Mouse (Mus musculus): ENCODE data around the gene Enpp7. TPM values are rescaled to one million over a fixed set of nuclear protein-coding genes. Genes with fewer than 3 reads are reported as not detected.

Enpp7 gene
- not detected in 2 replicates for polyA plus RNA-seq (2014; fragmentation: Nextera tagmentation; extraction: Ambion mirVana)

GRCm38 (mm10) chr11:118987999-118988398, at the start of gene Enpp7:
TSS of gene Enpp7 (plus strand) at chr11:118988188.
- WGBS, result 90% methylated on average over 10 of the region's 10 CpGs
- no peak within 1 kb of the TSS for H3K4me3 ChIP-seq (ENCODE audit: low read depth, low read length)

GRCm38 (mm10) chr11:118939731-118940130, 48.3 kb upstream of the Enpp7 start:
- WGBS, result 91% methylated on average over 4 of the region's 4 CpGs
- H3K36me3 ChIP-seq (ENCODE audit: control insufficient read depth, insufficient read depth, low read length), result no peaks in the 10 kb centered on the region
- H3K4me1 ChIP-seq (ENCODE audit: control insufficient read depth, insufficient read depth, low read length), result no peaks in the 10 kb centered on the region
- H3K27me3 ChIP-seq (ENCODE audit: control insufficient read depth, insufficient read depth, low read length), result no peaks in the 10 kb centered on the region
- no peak overlapping the region for H3K4me3 ChIP-seq (ENCODE audit: low read depth, low read length)
- no peak for DNase-seq (ENCODE audit: low spot score)
- H3K27ac ChIP-seq (ENCODE audit: low read depth, low read length), result no peak overlapping the region
- H3K4me2 ChIP-seq (ENCODE audit: low read depth), result no peak overlapping the region
- ATAC-seq (ENCODE audit: insufficient read depth, low FRiP score, low TSS enrichment), result no peak
- no peak overlapping the region for H3K9ac ChIP-seq (ENCODE audit: low read length)
- no peaks in the 10 kb centered on the region for H3K9me3 ChIP-seq (ENCODE audit: control insufficient read depth, low read length)

More at GRCm38 (mm10) chr11:118987999-118988398, at the start of gene Enpp7:
- Histone ChIP-seq H3K4me1 (ENCODE audit: control insufficient read depth, insufficient read depth, low read length) (0 out of 2 replicates have a peak, but pooled peaks cover 4% of the 10 kb centered on the region), H3K27ac (ENCODE audit: low read depth, low read length) (no peak within 1 kb of the TSS), H3K36me3 (ENCODE audit: control insufficient read depth, insufficient read depth, low read length) (no peaks in the 10 kb centered on the region), H3K9ac (ENCODE audit: low read length) (no peak within 1 kb of the TSS), H3K4me2 (ENCODE audit: low read depth) (no peak within 1 kb of the TSS), H3K27me3 (ENCODE audit: control insufficient read depth, insufficient read depth, low read length) (no peaks in the 10 kb centered on the region), H3K9me3 (ENCODE audit: control insufficient read depth, low read length) (no peaks in the 10 kb centered on the region)
- ATAC-seq (ENCODE audit: insufficient read depth, low FRiP score, low TSS enrichment) (no peak), DNase-seq (ENCODE audit: low spot score) (no peak)

- Histone ChIP-seq H3K4me2 (ENCODE audit: low read depth) (no peak overlapping the region), H3K4me3 (ENCODE audit: low read depth, low read length) (no peak overlapping the region), H3K27ac (ENCODE audit: low read depth, low read length) (no peak overlapping the region), H3K9ac (ENCODE audit: low read length) (no peak overlapping the region), H3K9me3 (ENCODE audit: control insufficient read depth, low read length) (no peaks in the 10 kb centered on the region), H3K4me1 (ENCODE audit: control insufficient read depth, insufficient read depth, low read length) (no peaks in the 10 kb centered on the region), H3K27me3 (ENCODE audit: control insufficient read depth, insufficient read depth, low read length) (no peaks in the 10 kb centered on the region), H3K36me3 (ENCODE audit: control insufficient read depth, insufficient read depth, low read length) (no peaks in the 10 kb centered on the region)
- WGBS, result 72% methylated on average over 11 of the region's 11 CpGs
- ATAC-seq (ENCODE audit: insufficient read depth, low FRiP score, low TSS enrichment) (no peak), DNase-seq (ENCODE audit: low spot score) (no peak)
These were observed 47.4 kb upstream of the Enpp7 start for GRCm38 (mm10) chr11:118940539-118940938.

- no peak overlapping the region for H3K9ac ChIP-seq (ENCODE audit: low read length)
- no peak overlapping the region for H3K27ac ChIP-seq (ENCODE audit: low read depth, low read length)
- no peaks in the 10 kb centered on the region for H3K9me3 ChIP-seq (ENCODE audit: control insufficient read depth, low read length)
- H3K4me3 ChIP-seq (ENCODE audit: low read depth, low read length), result no peak overlapping the region
- H3K36me3 ChIP-seq (ENCODE audit: control insufficient read depth, insufficient read depth, low read length), result no peaks in the 10 kb centered on the region
- no peaks in the 10 kb centered on the region for H3K4me1 ChIP-seq (ENCODE audit: control insufficient read depth, insufficient read depth, low read length)
- WGBS, result 57% methylated on average over 5 of the region's 5 CpGs
- H3K27me3 ChIP-seq (ENCODE audit: control insufficient read depth, insufficient read depth, low read length), result no peaks in the 10 kb centered on the region
- H3K4me2 ChIP-seq (ENCODE audit: low read depth), result no peak overlapping the region
- ATAC-seq (ENCODE audit: insufficient read depth, low FRiP score, low TSS enrichment), result no peak
- no peak for DNase-seq (ENCODE audit: low spot score)
These were observed 46.7 kb upstream of the Enpp7 start for GRCm38 (mm10) chr11:118941268-118941667.

- no peaks in the 10 kb centered on the region for H3K4me1 ChIP-seq (ENCODE audit: control insufficient read depth, insufficient read depth, low read length)
- no peak overlapping the region for H3K4me3 ChIP-seq (ENCODE audit: low read depth, low read length)
- H3K27ac ChIP-seq (ENCODE audit: low read depth, low read length), result no peak overlapping the region
- ATAC-seq (ENCODE audit: insufficient read depth, low FRiP score, low TSS enrichment), result no peak
- no peaks in the 10 kb centered on the region for H3K27me3 ChIP-seq (ENCODE audit: control insufficient read depth, insufficient read depth, low read length)
- no peak for DNase-seq (ENCODE audit: low spot score)
- H3K4me2 ChIP-seq (ENCODE audit: low read depth), result no peak overlapping the region
- no peaks in the 10 kb centered on the region for H3K36me3 ChIP-seq (ENCODE audit: control insufficient read depth, insufficient read depth, low read length)
- no peak overlapping the region for H3K9ac ChIP-seq (ENCODE audit: low read length)
- no peaks in the 10 kb centered on the region for H3K9me3 ChIP-seq (ENCODE audit: control insufficient read depth, low read length)
- 92% methylated on average over 8 of the region's 8 CpGs for WGBS
These were observed 42.1 kb upstream of the Enpp7 start for GRCm38 (mm10) chr11:118945868-118946267.

- no peak overlapping the region for H3K4me2 ChIP-seq (ENCODE audit: low read depth)
- DNase-seq (ENCODE audit: low spot score), result no peak
- H3K9me3 ChIP-seq (ENCODE audit: control insufficient read depth, low read length), result no peaks in the 10 kb centered on the region
- H3K4me3 ChIP-seq (ENCODE audit: low read depth, low read length), result no peak overlapping the region
- H3K27me3 ChIP-seq (ENCODE audit: control insufficient read depth, insufficient read depth, low read length), result no peaks in the 10 kb centered on the region
- H3K4me1 ChIP-seq (ENCODE audit: control insufficient read depth, insufficient read depth, low read length), result no peaks in the 10 kb centered on the region
- no peaks in the 10 kb centered on the region for H3K36me3 ChIP-seq (ENCODE audit: control insufficient read depth, insufficient read depth, low read length)
- H3K9ac ChIP-seq (ENCODE audit: low read length), result no peak overlapping the region
- 49% methylated on average over 6 of the region's 6 CpGs for WGBS
- no peak for ATAC-seq (ENCODE audit: insufficient read depth, low FRiP score, low TSS enrichment)
- no peak overlapping the region for H3K27ac ChIP-seq (ENCODE audit: low read depth, low read length)
These were observed 33.0 kb upstream of the Enpp7 start for GRCm38 (mm10) chr11:118955016-118955415.

- H3K4me1 ChIP-seq (ENCODE audit: control insufficient read depth, insufficient read depth, low read length), result no peaks in the 10 kb centered on the region
- no peak overlapping the region for H3K27ac ChIP-seq (ENCODE audit: low read depth, low read length)
- ATAC-seq (ENCODE audit: insufficient read depth, low FRiP score, low TSS enrichment) (no peak), DNase-seq (ENCODE audit: low spot score) (no peak)
- no peak overlapping the region for H3K9ac ChIP-seq (ENCODE audit: low read length)
- no peak overlapping the region for H3K4me2 ChIP-seq (ENCODE audit: low read depth)
- H3K27me3 ChIP-seq (ENCODE audit: control insufficient read depth, insufficient read depth, low read length), result no peaks in the 10 kb centered on the region
- H3K4me3 ChIP-seq (ENCODE audit: low read depth, low read length), result no peak overlapping the region
- no peaks in the 10 kb centered on the region for H3K36me3 ChIP-seq (ENCODE audit: control insufficient read depth, insufficient read depth, low read length)
- no peaks in the 10 kb centered on the region for H3K9me3 ChIP-seq (ENCODE audit: control insufficient read depth, low read length)
- 72% methylated on average over 14 of the region's 14 CpGs for WGBS
These were observed 30.9 kb upstream of the Enpp7 start for GRCm38 (mm10) chr11:118957070-118957471.

- ATAC-seq (ENCODE audit: insufficient read depth, low FRiP score, low TSS enrichment), result no peak
- Histone ChIP-seq H3K4me2 (ENCODE audit: low read depth) (no peak overlapping the region), H3K4me3 (ENCODE audit: low read depth, low read length) (no peak overlapping the region), H3K27ac (ENCODE audit: low read depth, low read length) (no peak overlapping the region), H3K9ac (ENCODE audit: low read length) (no peak overlapping the region), H3K36me3 (ENCODE audit: control insufficient read depth, insufficient read depth, low read length) (no peaks in the 10 kb centered on the region), H3K4me1 (ENCODE audit: control insufficient read depth, insufficient read depth, low read length) (no peaks in the 10 kb centered on the region), H3K9me3 (ENCODE audit: control insufficient read depth, low read length) (no peaks in the 10 kb centered on the region), H3K27me3 (ENCODE audit: control insufficient read depth, insufficient read depth, low read length) (no peaks in the 10 kb centered on the region)
- DNase-seq (ENCODE audit: low spot score), result no peak
- 65% methylated on average over 3 of the region's 3 CpGs for WGBS
These were observed 27.3 kb upstream of the Enpp7 start for GRCm38 (mm10) chr11:118960649-118961048.

GRCm38 (mm10) chr11:118962478-118962877, 25.5 kb upstream of the Enpp7 start:
- Histone ChIP-seq H3K27ac (ENCODE audit: low read depth, low read length) (no peak overlapping the region), H3K4me1 (ENCODE audit: control insufficient read depth, insufficient read depth, low read length) (no peaks in the 10 kb centered on the region), H3K27me3 (ENCODE audit: control insufficient read depth, insufficient read depth, low read length) (no peaks in the 10 kb centered on the region), H3K4me2 (ENCODE audit: low read depth) (no peak overlapping the region), H3K9ac (ENCODE audit: low read length) (no peak overlapping the region), H3K36me3 (ENCODE audit: control insufficient read depth, insufficient read depth, low read length) (no peaks in the 10 kb centered on the region), H3K4me3 (ENCODE audit: low read depth, low read length) (no peak overlapping the region), H3K9me3 (ENCODE audit: control insufficient read depth, low read length) (no peaks in the 10 kb centered on the region)
- ATAC-seq (ENCODE audit: insufficient read depth, low FRiP score, low TSS enrichment), result no peak
- WGBS, result 72% methylated on average over 4 of the region's 4 CpGs
- no peak for DNase-seq (ENCODE audit: low spot score)
